Mouse (Mus musculus): ENCODE data around the gene Marc2.

DNA sequence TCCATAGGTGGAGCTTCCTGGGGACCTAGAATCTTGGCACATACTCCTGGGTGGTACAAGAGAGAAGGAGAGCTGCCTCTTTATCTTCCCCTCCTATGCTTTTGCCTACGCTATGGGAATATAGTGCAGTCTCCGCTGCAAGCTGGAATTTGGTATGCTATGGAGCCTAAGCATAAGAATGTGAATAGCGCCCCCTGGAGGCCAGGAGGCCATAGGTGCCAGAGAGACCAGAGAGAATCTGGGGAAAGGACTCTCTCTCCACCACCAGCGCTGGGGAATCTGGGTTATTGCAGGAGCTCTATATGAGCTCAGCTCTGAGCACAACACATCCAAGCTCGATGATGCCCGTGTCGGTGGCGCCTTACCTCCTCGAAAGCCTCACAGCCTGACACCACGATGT, 14.0 kb downstream of the Marc2 start:
- peak; percentile 89 for TF ChIP-seq CTCF (conservative IDR thresholded peaks at IDR 0.05; ENCODE audit: low read length)
- no peak for TF ChIP-seq NANOG (IDR thresholded peaks at IDR 0.05; ENCODE audit: borderline replicate concordance, low read length)
- no peak for TF ChIP-seq POU5F1 (IDR thresholded peaks at IDR 0.05; ENCODE audit: borderline replicate concordance, low read length)
